Mouse (Mus musculus): ENCODE measurements around the gene Copg2. TPM values are rescaled to one million over a fixed set of nuclear protein-coding genes. Genes with fewer than 3 reads are reported as not detected.

Gene Copg2
- polyA plus RNA-seq, 1 experiment, result 13.3 TPM

DNA sequence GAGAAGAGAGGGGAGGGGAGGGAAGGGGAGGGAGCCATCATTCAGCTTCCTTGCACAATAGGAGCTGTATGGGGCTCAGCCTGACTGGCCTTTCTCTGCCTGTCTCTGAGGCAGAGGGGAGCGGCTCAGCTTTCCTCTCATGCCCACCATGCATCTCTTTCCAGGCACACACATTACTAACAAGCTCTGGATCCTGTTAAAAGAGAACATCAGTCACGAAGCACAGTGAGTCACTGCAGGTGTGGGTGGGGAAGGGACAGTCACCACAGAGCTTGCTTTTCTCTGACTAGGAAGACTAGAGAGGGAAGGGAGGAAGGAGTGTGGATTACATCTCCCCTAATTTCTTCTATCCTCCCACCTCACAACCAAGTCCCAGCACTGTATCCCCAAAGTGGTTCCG lies 11.4 kb upstream of the Copg2 start:
- Histone ChIP-seq H3K27me3 (ENCODE audit: control insufficient read depth, insufficient read depth, low read length) (no peaks in the 10 kb centered on the region), H3K4me3 (ENCODE audit: control insufficient read depth, insufficient read depth, low read length) (no peak overlapping the region), H3K36me3 (ENCODE audit: control insufficient read depth, insufficient read depth, low read length) (no peaks in the 10 kb centered on the region), H3K4me1 (replicated peaks; ENCODE audit: control insufficient read depth, insufficient read depth, low read length) (no peaks in the 10 kb centered on the region), H3K27ac (ENCODE audit: control insufficient read depth, insufficient read depth, low read length) (no peak overlapping the region)
- TF ChIP-seq CTCF (IDR thresholded peaks at IDR 0.05; ENCODE audit: borderline replicate concordance, control insufficient read depth, extremely low read depth, insufficient read depth, low read length, poor library complexity) (no peak), POLR2A (IDR thresholded peaks at IDR 0.05; ENCODE audit: control insufficient read depth, extremely low read depth, insufficient read depth, low read length, poor library complexity) (no peak)
- no peak for DNase-seq
- 83% methylated on average over 3 of the region's 3 CpGs for WGBS

- Histone ChIP-seq H3K36me3 (ENCODE audit: control insufficient read depth, insufficient read depth, low read length) (no peaks in the 10 kb centered on the region), H3K4me1 (replicated peaks; ENCODE audit: control insufficient read depth, insufficient read depth, low read length) (no peaks in the 10 kb centered on the region), H3K27me3 (ENCODE audit: control insufficient read depth, insufficient read depth, low read length) (no peaks in the 10 kb centered on the region), H3K27ac (ENCODE audit: control insufficient read depth, insufficient read depth, low read length) (no peak overlapping the region), H3K4me3 (ENCODE audit: control insufficient read depth, insufficient read depth, low read length) (no peak overlapping the region)
- WGBS, result 86% methylated on average over 5 of the region's 5 CpGs
- TF ChIP-seq POLR2A (IDR thresholded peaks at IDR 0.05; ENCODE audit: control insufficient read depth, extremely low read depth, insufficient read depth, low read length, poor library complexity) (no peak), CTCF (IDR thresholded peaks at IDR 0.05; ENCODE audit: borderline replicate concordance, control insufficient read depth, extremely low read depth, insufficient read depth, low read length, poor library complexity) (no peak)
- no peak for DNase-seq
These were observed 8.3 kb upstream of the Copg2 start for GRCm38 (mm10) chr6:30904911-30905310.

DNA sequence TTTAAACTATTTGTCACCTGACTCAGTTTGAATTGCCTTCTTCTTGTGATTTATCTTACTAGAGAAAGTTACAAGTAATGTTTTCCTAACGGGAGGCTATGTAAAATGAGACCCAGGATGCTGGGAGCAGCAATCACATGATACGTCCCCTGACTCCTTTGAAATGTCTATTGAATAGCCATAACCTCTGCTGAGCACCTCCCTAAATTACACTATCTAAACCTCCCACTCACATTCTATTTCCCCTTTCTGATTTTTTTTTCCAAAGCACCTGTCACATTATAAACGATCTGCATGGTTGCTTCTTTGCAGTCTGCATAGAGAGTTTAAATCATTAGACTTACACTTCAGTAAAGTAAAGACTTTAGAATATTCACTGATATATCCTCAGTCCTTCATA lies 7.4 kb upstream of the Copg2 start:
- Histone ChIP-seq H3K27ac (ENCODE audit: control insufficient read depth, insufficient read depth, low read length) (no peak overlapping the region), H3K4me3 (ENCODE audit: control insufficient read depth, insufficient read depth, low read length) (no peak overlapping the region), H3K36me3 (ENCODE audit: control insufficient read depth, insufficient read depth, low read length) (no peaks in the 10 kb centered on the region), H3K27me3 (ENCODE audit: control insufficient read depth, insufficient read depth, low read length) (no peaks in the 10 kb centered on the region), H3K4me1 (replicated peaks; ENCODE audit: control insufficient read depth, insufficient read depth, low read length) (no peaks in the 10 kb centered on the region)
- WGBS, result 36% methylated on average over 3 of the region's 3 CpGs
- DNase-seq, result no peak
- TF ChIP-seq POLR2A (IDR thresholded peaks at IDR 0.05; ENCODE audit: control insufficient read depth, extremely low read depth, insufficient read depth, low read length, poor library complexity) (no peak), CTCF (IDR thresholded peaks at IDR 0.05; ENCODE audit: borderline replicate concordance, control insufficient read depth, extremely low read depth, insufficient read depth, low read length, poor library complexity) (no peak)

DNA sequence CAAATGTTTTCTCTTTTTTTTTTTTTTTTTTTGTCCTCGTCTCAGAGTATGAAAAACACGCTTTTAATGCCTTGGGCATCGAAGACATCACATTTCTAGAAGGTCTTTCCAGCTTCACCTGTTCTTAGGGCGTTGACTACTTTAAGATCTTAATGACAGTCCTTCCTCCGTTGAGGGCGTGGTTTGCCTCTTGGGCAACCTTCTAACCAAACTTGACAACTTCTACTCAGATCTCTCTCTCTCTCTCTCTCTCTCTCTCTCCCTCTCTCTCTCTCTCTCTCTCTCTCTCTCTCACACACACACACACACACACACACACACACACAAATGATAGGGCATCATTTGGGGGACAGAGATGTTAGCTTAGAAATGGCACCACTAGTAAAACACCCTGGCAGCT lies 926 bp upstream of the Copg2 start:
- Histone ChIP-seq H3K27me3 (ENCODE audit: control insufficient read depth, insufficient read depth, low read length) (no peaks in the 10 kb centered on the region), H3K4me1 (replicated peaks; ENCODE audit: control insufficient read depth, insufficient read depth, low read length) (peaks cover 8% of the 10 kb centered on the region; the same call in 1 of the 2 replicates), H3K27ac (ENCODE audit: control insufficient read depth, insufficient read depth, low read length) (no peak overlapping the region), H3K4me3 (ENCODE audit: control insufficient read depth, insufficient read depth, low read length) (no peak overlapping the region), H3K36me3 (ENCODE audit: control insufficient read depth, insufficient read depth, low read length) (no peaks in the 10 kb centered on the region)
- WGBS, result 76% methylated on average over 6 of the region's 6 CpGs
- DNase-seq, result no peak
- TF ChIP-seq POLR2A (IDR thresholded peaks at IDR 0.05; ENCODE audit: control insufficient read depth, extremely low read depth, insufficient read depth, low read length, poor library complexity) (no peak), CTCF (IDR thresholded peaks at IDR 0.05; ENCODE audit: borderline replicate concordance, control insufficient read depth, extremely low read depth, insufficient read depth, low read length, poor library complexity) (no peak)

DNA sequence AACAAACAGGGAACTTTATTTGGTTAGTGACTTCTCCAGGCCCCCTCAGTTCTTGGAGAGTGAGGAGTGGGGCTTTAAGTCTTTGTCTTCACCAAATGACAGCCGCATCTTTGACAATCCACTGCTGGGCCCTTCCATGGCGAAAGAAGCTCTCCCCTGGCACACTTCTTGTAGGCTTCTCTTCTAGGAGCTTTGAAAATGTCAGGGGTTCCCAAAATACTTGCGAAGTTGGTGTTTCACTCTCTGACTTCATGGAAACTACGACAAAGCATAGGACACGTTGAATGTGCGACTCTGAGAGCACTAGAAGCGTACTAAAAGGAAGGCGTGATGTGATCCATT lies 363 bp upstream of the Copg2 start:
- Histone ChIP-seq H3K4me1 (replicated peaks; ENCODE audit: control insufficient read depth, insufficient read depth, low read length) (peaks cover 8% of the 10 kb centered on the region; the same call in 1 of the 2 replicates), H3K36me3 (ENCODE audit: control insufficient read depth, insufficient read depth, low read length) (no peaks in the 10 kb centered on the region), H3K27me3 (ENCODE audit: control insufficient read depth, insufficient read depth, low read length) (no peaks in the 10 kb centered on the region), H3K4me3 (ENCODE audit: control insufficient read depth, insufficient read depth, low read length) (peak overlapping the region; percentile 7; the same call in 1 of the 2 replicates), H3K27ac (ENCODE audit: control insufficient read depth, insufficient read depth, low read length) (no peak overlapping the region)
- WGBS, result 42% methylated on average over 8 of the region's 8 CpGs
- DNase-seq, result no peak
- TF ChIP-seq CTCF (IDR thresholded peaks at IDR 0.05; ENCODE audit: borderline replicate concordance, control insufficient read depth, extremely low read depth, insufficient read depth, low read length, poor library complexity), result no peak
- TF ChIP-seq POLR2A (IDR thresholded peaks at IDR 0.05; ENCODE audit: control insufficient read depth, extremely low read depth, insufficient read depth, low read length, poor library complexity), result no peak

- Histone ChIP-seq H3K27ac (ENCODE audit: control insufficient read depth, insufficient read depth, low read length) (peak overlapping the region; percentile 48; the same call in 1 of the 2 replicates), H3K36me3 (ENCODE audit: control insufficient read depth, insufficient read depth, low read length) (no peaks in the 10 kb centered on the region), H3K27me3 (ENCODE audit: control insufficient read depth, insufficient read depth, low read length) (no peaks in the 10 kb centered on the region), H3K4me3 (ENCODE audit: control insufficient read depth, insufficient read depth, low read length) (peak overlapping the region; percentile 61), H3K4me1 (replicated peaks; ENCODE audit: control insufficient read depth, insufficient read depth, low read length) (peaks cover 8% of the 10 kb centered on the region; the same call in 1 of the 2 replicates)
- TF ChIP-seq CTCF (IDR thresholded peaks at IDR 0.05; ENCODE audit: borderline replicate concordance, control insufficient read depth, extremely low read depth, insufficient read depth, low read length, poor library complexity) (no peak), POLR2A (IDR thresholded peaks at IDR 0.05; ENCODE audit: control insufficient read depth, extremely low read depth, insufficient read depth, low read length, poor library complexity) (no peak)
- WGBS, result 37% methylated on average over 3 of the region's 3 CpGs
- no peak for DNase-seq
These were observed 787 bp downstream of the Copg2 start for GRCm38 (mm10) chr6:30895819-30896194.

DNA sequence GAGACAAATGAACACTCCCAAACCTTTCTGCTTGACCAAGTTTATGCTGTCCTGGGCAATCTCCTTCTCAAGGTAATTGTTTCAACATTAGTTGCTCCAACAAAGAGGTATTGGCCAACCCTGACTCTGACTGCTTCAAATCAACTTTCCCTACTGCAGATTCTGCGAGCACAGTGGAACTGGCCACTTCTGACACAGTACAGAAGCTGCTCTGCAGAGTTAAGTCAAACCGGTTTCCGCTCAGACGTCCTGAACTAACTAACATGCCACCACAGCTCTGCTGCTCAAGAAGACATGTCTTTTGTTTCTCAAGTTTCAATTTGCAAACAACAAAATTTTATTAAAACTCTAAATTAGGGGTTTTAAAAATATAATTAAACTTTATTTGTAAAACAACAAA lies 3.5 kb downstream of the Copg2 start:
- H3K36me3 ChIP-seq (ENCODE audit: control insufficient read depth, insufficient read depth, low read length), result peaks cover 15% of the 10 kb centered on the region; the same call in 1 of the 2 replicates
- 96% methylated on average over 4 of the region's 4 CpGs for WGBS
- H3K4me1 ChIP-seq (replicated peaks; ENCODE audit: control insufficient read depth, insufficient read depth, low read length), result peaks cover 8% of the 10 kb centered on the region; the same call in 1 of the 2 replicates
- no peaks in the 10 kb centered on the region for H3K27me3 ChIP-seq (ENCODE audit: control insufficient read depth, insufficient read depth, low read length)
- DNase-seq, result no peak
- H3K4me3 ChIP-seq (ENCODE audit: control insufficient read depth, insufficient read depth, low read length), result no peak overlapping the region
- H3K27ac ChIP-seq (ENCODE audit: control insufficient read depth, insufficient read depth, low read length), result no peak overlapping the region
- TF ChIP-seq POLR2A (IDR thresholded peaks at IDR 0.05; ENCODE audit: control insufficient read depth, extremely low read depth, insufficient read depth, low read length, poor library complexity) (no peak), CTCF (IDR thresholded peaks at IDR 0.05; ENCODE audit: borderline replicate concordance, control insufficient read depth, extremely low read depth, insufficient read depth, low read length, poor library complexity) (no peak)
